Mouse (Mus musculus) limb, embryonic 12.5 days (tissue): ENCODE measurements around the gene Slc25a11. TPM values are rescaled to one million over a fixed set of nuclear protein-coding genes. Genes with fewer than 3 reads are reported as not detected.

Source experiments
- ATAC-seq: fragments of 200-750 bp; cut with Nextera tagmentation; 2 replicates; pipeline ENCODE4 v1.8.0; 2017; ENCODE audit warnings: low read depth, moderate TSS enrichment; ENCODE audit not compliant: insufficient number of reproducible peaks, insufficient read depth, low FRiP score, low TSS enrichment
- H3K27ac ChIP-seq: fragments of 300-500 bp; sonication (generic); 2 replicates; pipeline ENCODE4 v1.5.1; 2016; ENCODE audit warnings: mild to moderate bottlenecking, moderate library complexity
- H3K27me3 ChIP-seq: fragments of 300-500 bp; sonication (generic); 2 replicates; pipeline ENCODE4 v1.6.1; 2016; ENCODE audit warnings: mild to moderate bottlenecking, moderate library complexity
- H3K36me3 ChIP-seq: fragments of 300-500 bp; sonication (generic); 2 replicates; pipeline ENCODE4 v1.6.1; 2016; ENCODE audit warnings: mild to moderate bottlenecking, moderate library complexity
- H3K4me1 ChIP-seq: fragments of 300-500 bp; sonication (generic); replicated peaks from 2 replicates; pipeline ENCODE4 v1.6.1; 2016
- H3K4me2 ChIP-seq: fragments of 300-500 bp; sonication (generic); 2 replicates; pipeline ENCODE4 v1.6.1; 2016; ENCODE audit warnings: mild to moderate bottlenecking, moderate library complexity
- H3K4me3 ChIP-seq: fragments of 300-500 bp; sonication (generic); replicated peaks from 2 replicates; pipeline ENCODE4 v1.5.1; 2016; ENCODE audit warnings: mild to moderate bottlenecking
- H3K9ac ChIP-seq: fragments of 300-500 bp; sonication (generic); replicated peaks from 2 replicates; pipeline ENCODE4 v1.6.1; 2016; ENCODE audit warnings: mild to moderate bottlenecking, moderate library complexity
- H3K9me3 ChIP-seq: fragments of 300-500 bp; sonication (generic); 2 replicates; pipeline ENCODE4 v1.6.1; 2016; ENCODE audit warnings: mild to moderate bottlenecking, moderate library complexity
- WGBS: fragments of 180-500 bp; shearing (Covaris S2); methylation state at CpG from one replicate; pipeline ENCODE4 v1.1.7; 2016; 5-methylcytosine and 5-hydroxymethylcytosine counted together
- polyA plus RNA-seq: library from polyadenylated mRNA; unstranded; fragments of >200 nt; fragmentation: Nextera tagmentation; extraction: Ambion mirVana; gene quantifications from 2 replicates; pipeline ENCODE4 v1.2.1, GENCODE M21; 2016

The Slc25a11 gene
- polyA plus RNA-seq, 1 experiment from 2014 or later: 161 TPM

GRCm38 (mm10) chr11:70667271-70668150 lies 20.2 kb upstream of the Slc25a11 start:
- Histone ChIP-seq H3K9ac (peak overlapping the region; percentile 58), H3K4me3 (peak overlapping the region; percentile 52), H3K36me3 (peaks cover 64% of the 10 kb centered on the region), H3K4me1 (peaks cover 26% of the 10 kb centered on the region), H3K27ac (peak overlapping the region; percentile 97), H3K27me3 (no peaks in the 10 kb centered on the region), H3K4me2 (peak overlapping the region; percentile 67), H3K9me3 (no peaks in the 10 kb centered on the region)
- ATAC-seq: no peak
- WGBS: 51% methylated on average over 14 of the region's 14 CpGs

- ATAC-seq: no peak
- H3K4me1 ChIP-seq: peaks cover 26% of the 10 kb centered on the region
- no peak overlapping the region for H3K9ac ChIP-seq
- H3K4me3 ChIP-seq: no peak overlapping the region
- no peak overlapping the region for H3K4me2 ChIP-seq
- no peaks in the 10 kb centered on the region for H3K9me3 ChIP-seq
- peaks cover 64% of the 10 kb centered on the region for H3K36me3 ChIP-seq
- H3K27me3 ChIP-seq: no peaks in the 10 kb centered on the region
- 94% methylated on average over 8 of the region's 8 CpGs for WGBS
- no peak overlapping the region for H3K27ac ChIP-seq
Measured at GRCm38 (mm10) chr11:70666687-70667086, 19.4 kb upstream of the Slc25a11 start.

- no peak for ATAC-seq
- no peak overlapping the region for H3K4me3 ChIP-seq
- H3K27me3 ChIP-seq: no peaks in the 10 kb centered on the region
- 93% methylated on average over 9 of the region's 9 CpGs for WGBS
- H3K27ac ChIP-seq: no peak overlapping the region
- no peak overlapping the region for H3K9ac ChIP-seq
- peaks cover 13% of the 10 kb centered on the region for H3K4me1 ChIP-seq
- peaks cover 76% of the 10 kb centered on the region for H3K36me3 ChIP-seq
- no peak overlapping the region for H3K4me2 ChIP-seq
- no peaks in the 10 kb centered on the region for H3K9me3 ChIP-seq
Measured at GRCm38 (mm10) chr11:70664741-70665140, 17.5 kb upstream of the Slc25a11 start.

GRCm38 (mm10) chr11:70663957-70664356 lies 16.7 kb upstream of the Slc25a11 start:
- Histone ChIP-seq H3K9me3 (no peaks in the 10 kb centered on the region), H3K36me3 (peaks cover 81% of the 10 kb centered on the region), H3K4me1 (peaks cover 15% of the 10 kb centered on the region), H3K27ac (no peak overlapping the region), H3K4me3 (no peak overlapping the region), H3K4me2 (no peak overlapping the region), H3K9ac (no peak overlapping the region), H3K27me3 (no peaks in the 10 kb centered on the region)
- no peak for ATAC-seq
- WGBS: 93% methylated on average over 6 of the region's 6 CpGs

GRCm38 (mm10) chr11:70663101-70663500 lies 15.8 kb upstream of the Slc25a11 start:
- Histone ChIP-seq H3K4me2 (no peak overlapping the region), H3K27me3 (no peaks in the 10 kb centered on the region), H3K27ac (no peak overlapping the region), H3K36me3 (peaks cover 81% of the 10 kb centered on the region), H3K9me3 (no peaks in the 10 kb centered on the region), H3K4me1 (peaks cover 22% of the 10 kb centered on the region), H3K4me3 (no peak overlapping the region), H3K9ac (no peak overlapping the region)
- 94% methylated on average over 8 of the region's 8 CpGs for WGBS
- ATAC-seq: no peak

- peaks cover 63% of the 10 kb centered on the region for H3K36me3 ChIP-seq
- peaks cover 33% of the 10 kb centered on the region for H3K4me1 ChIP-seq
- H3K9ac ChIP-seq: no peak overlapping the region
- no peaks in the 10 kb centered on the region for H3K27me3 ChIP-seq
- H3K27ac ChIP-seq: no peak overlapping the region
- no peaks in the 10 kb centered on the region for H3K9me3 ChIP-seq
- 83% methylated on average over 8 of the region's 8 CpGs for WGBS
- H3K4me3 ChIP-seq: no peak overlapping the region
- no peak overlapping the region for H3K4me2 ChIP-seq
- ATAC-seq: no peak
Measured at GRCm38 (mm10) chr11:70660571-70660970, 13.3 kb upstream of the Slc25a11 start.

- Histone ChIP-seq H3K4me2 (no peak overlapping the region; the same call in 1 of the 2 replicates), H3K4me1 (peaks cover 35% of the 10 kb centered on the region), H3K4me3 (no peak overlapping the region), H3K27me3 (no peaks in the 10 kb centered on the region), H3K36me3 (peaks cover 47% of the 10 kb centered on the region), H3K9ac (no peak overlapping the region), H3K27ac (no peak overlapping the region), H3K9me3 (no peaks in the 10 kb centered on the region)
- 75% methylated on average over 8 of the region's 8 CpGs for WGBS
- no peak for ATAC-seq
Measured at GRCm38 (mm10) chr11:70658942-70659341, 11.7 kb upstream of the Slc25a11 start.

GRCm38 (mm10) chr11:70658521-70658920 lies 11.2 kb upstream of the Slc25a11 start:
- Histone ChIP-seq H3K27ac (0 out of 2 replicates have a peak overlapping the region, but pooled peaks have one; percentile 98), H3K4me2 (peak overlapping the region; percentile 97; the same call in 1 of the 2 replicates), H3K9ac (no peak overlapping the region), H3K4me3 (no peak overlapping the region), H3K36me3 (peaks cover 42% of the 10 kb centered on the region), H3K9me3 (no peaks in the 10 kb centered on the region), H3K4me1 (peaks cover 35% of the 10 kb centered on the region), H3K27me3 (no peaks in the 10 kb centered on the region)
- 80% methylated on average over 5 of the region's 5 CpGs for WGBS
- no peak for ATAC-seq

- Histone ChIP-seq H3K9ac (0 out of 2 replicates have a peak overlapping the region, but pooled peaks have one; percentile 37), H3K4me2 (peak overlapping the region; percentile 97), H3K9me3 (no peaks in the 10 kb centered on the region), H3K4me1 (peaks cover 36% of the 10 kb centered on the region), H3K27me3 (no peaks in the 10 kb centered on the region), H3K36me3 (peaks cover 39% of the 10 kb centered on the region), H3K4me3 (0 out of 2 replicates have a peak overlapping the region, but pooled peaks have one; percentile 11), H3K27ac (peak overlapping the region; percentile 98; the same call in 1 of the 2 replicates)
- ATAC-seq: no peak
- 55% methylated on average over 9 of the region's 9 CpGs for WGBS
Measured at GRCm38 (mm10) chr11:70657991-70658390, 10.7 kb upstream of the Slc25a11 start.

GRCm38 (mm10) chr11:70657573-70657972 lies 10.3 kb upstream of the Slc25a11 start:
- H3K4me3 ChIP-seq: 0 out of 2 replicates have a peak overlapping the region, but pooled peaks have one; percentile 11

GRCm38 (mm10) chr11:70656964-70657363 lies 9.7 kb upstream of the Slc25a11 start, which contains the start of gene Eno3:
Gene Eno3, plus strand, starts transcription at chr11:70657202.
- Histone ChIP-seq H3K4me1 (peaks cover 46% of the 10 kb centered on the region), H3K27me3 (no peaks in the 10 kb centered on the region), H3K9ac (peak within 1 kb of the TSS; percentile 97), H3K27ac (peak within 1 kb of the TSS; percentile 98), H3K4me2 (peak within 1 kb of the TSS; percentile 97), H3K36me3 (peaks cover 39% of the 10 kb centered on the region), H3K4me3 (peak within 1 kb of the TSS; percentile 97), H3K9me3 (no peaks in the 10 kb centered on the region)
- WGBS: 4% methylated on average over 3 of the region's 3 CpGs
- ATAC-seq: no peak

More at GRCm38 (mm10) chr11:70657573-70657972, 10.3 kb upstream of the Slc25a11 start:
- Histone ChIP-seq H3K36me3 (peaks cover 39% of the 10 kb centered on the region), H3K9ac (0 out of 2 replicates have a peak overlapping the region, but pooled peaks have one; percentile 37), H3K27me3 (no peaks in the 10 kb centered on the region), H3K4me1 (peaks cover 40% of the 10 kb centered on the region), H3K27ac (peak overlapping the region; percentile 98), H3K9me3 (no peaks in the 10 kb centered on the region), H3K4me2 (peak overlapping the region; percentile 97)
- ATAC-seq: no peak
- WGBS: 51% methylated on average over 6 of the region's 6 CpGs
